Mouse (Mus musculus): Measurements from ENCODE around the gene Abhd17c.
A peak's percentile ranks its signal among the peaks of the same experiment; 100 is the strongest.
"Not testable (repeated sequence)": the region's sequence is repeated elsewhere in the genome, so short reads cannot be mapped to it uniquely, and the experiment has no call there.

Gene Abhd17c

DNA sequence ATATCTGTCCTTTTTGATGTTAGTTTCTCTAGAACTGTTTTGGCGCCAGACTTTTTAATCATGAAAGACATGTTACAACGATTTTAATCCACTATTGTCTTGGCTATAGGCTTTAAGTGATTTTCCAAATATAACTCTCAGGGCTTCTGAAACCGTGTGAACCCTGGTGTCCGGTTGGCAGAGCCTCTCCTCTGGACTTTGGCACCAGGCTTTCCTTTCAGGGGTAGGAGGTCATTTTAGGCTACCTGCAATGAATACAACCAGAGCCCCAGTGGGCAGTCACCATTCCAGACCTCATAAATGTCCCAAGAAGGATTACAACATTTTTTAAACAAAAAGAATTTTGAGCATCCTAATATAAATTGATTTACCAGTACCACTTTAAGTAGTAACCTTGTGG lies 1.1 kb upstream of the Abhd17c start:
- no peak for DNase-seq (ENCODE audit: low spot score)

GRCm38 (mm10) chr7:84152374-84152773 lies 681 bp upstream of the Abhd17c start:
- no peak for DNase-seq (ENCODE audit: low spot score)

GRCm38 (mm10) chr7:84151960-84152334 lies 254 bp upstream of the Abhd17c start:
- peak; percentile 87 for DNase-seq (ENCODE audit: low spot score)

- DNase-seq (ENCODE audit: low spot score), result no peak
Observed at GRCm38 (mm10) chr7:84150361-84151000, 1.2 kb downstream of the Abhd17c start.

GRCm38 (mm10) chr7:84149821-84150220 lies 1.9 kb downstream of the Abhd17c start:
- no peak for DNase-seq (ENCODE audit: low spot score)

DNA sequence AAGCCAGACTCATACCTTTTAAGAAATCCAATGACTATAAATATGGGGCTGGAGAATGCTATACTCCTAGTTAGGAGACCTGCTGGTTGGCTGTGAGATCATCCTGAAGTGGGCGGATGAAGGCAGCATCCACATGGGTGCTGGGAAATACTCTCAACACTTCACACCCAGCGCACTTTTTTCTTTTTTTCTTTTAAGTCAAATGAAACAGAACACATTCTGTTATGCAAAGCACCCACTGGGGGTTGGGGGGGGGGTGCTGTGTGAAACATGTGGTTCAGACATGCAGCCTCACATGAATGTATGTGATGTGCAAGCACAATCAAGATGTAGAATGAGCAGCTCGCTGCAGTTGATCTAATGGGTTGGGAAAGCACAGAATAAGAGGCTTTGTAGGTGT lies 2.8 kb downstream of the Abhd17c start:
- DNase-seq (ENCODE audit: low spot score), result no peak

DNA sequence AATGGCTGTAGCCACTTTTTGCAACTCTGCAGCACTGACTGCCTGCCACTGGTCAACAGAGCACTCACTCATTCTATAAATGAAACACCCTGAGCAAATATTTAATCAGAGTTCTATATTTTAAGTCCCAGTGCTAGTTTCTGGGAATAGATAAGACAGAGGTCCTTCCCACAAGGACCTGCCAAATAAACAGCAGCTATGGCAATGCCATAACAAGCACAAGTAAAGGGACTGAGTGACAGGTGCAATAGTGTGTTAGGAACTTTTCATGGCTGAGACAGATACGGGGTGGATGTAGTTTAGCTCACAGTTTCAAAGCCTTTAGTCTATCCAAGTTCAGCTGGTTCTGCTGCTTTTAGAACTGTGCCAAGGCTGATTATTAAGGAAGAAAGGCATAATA lies 3.9 kb downstream of the Abhd17c start:
- no peak for DNase-seq (ENCODE audit: low spot score)

- no peak for DNase-seq (ENCODE audit: low spot score)
Observed at GRCm38 (mm10) chr7:84145633-84146032, 6.1 kb downstream of the Abhd17c start.

GRCm38 (mm10) chr7:84142736-84143473 lies 8.8 kb downstream of the Abhd17c start:
- no peak for DNase-seq (ENCODE audit: low spot score)

DNA sequence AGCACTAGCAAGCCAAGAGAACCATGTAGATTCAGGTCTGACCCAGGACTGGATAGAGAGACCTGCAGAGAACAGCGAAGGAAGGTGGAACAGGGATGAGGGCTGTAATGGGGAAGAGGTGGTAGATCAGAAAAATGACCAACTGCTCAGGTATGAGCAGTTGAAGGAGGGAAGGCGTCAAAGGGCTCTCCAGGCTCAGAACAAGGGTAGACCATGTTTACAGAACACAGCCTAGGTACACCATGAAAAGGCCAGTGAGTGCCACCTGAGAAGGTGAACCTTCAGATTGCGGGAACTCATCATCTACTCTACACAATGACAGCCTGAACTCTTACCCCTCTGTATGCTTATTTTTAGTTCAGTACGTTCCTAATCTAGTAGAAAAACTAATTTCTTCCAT lies 9.5 kb downstream of the Abhd17c start:
- DNase-seq (ENCODE audit: low spot score), result no peak

DNA sequence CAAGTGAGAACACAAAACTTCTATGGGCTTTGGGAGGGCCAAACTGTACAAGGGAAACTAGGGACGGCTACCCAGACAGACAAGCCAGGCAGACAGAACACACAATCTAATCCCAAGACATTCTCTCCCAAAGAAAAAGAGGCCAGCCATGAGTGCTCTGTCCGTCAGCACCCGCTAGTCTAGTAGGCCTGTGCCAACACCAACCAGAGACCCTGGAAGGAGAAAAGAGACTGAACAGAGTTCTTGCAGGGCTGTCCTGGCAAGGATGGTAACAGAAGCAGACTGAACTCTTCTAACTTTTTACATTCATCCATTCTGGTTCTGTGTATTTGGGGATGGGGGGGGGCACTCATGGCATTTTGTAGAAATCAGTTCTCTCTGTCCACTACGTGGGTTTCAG lies 12.1 kb downstream of the Abhd17c start:
- DNase-seq (ENCODE audit: low spot score), result no peak

DNA sequence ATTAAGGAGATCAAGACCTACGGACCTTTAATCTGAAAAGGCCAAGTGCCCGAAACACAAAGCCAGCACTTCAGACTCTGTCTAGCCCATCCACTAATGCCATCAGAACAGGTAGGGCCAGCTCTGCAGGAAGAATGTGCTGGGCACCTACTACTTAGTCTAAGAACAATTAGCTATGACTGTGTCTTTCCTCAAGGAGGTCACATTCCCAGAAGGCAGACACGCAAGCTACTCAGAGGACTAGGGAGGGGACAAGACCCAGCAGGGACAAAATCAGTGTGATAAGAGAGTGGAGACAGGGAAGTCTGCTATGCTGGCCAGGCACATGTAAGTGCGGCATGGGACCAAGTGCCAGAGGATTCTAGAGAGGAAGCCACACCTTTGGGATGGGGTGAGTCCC lies 13.0 kb downstream of the Abhd17c start:
- no peak for DNase-seq (ENCODE audit: low spot score)

DNA sequence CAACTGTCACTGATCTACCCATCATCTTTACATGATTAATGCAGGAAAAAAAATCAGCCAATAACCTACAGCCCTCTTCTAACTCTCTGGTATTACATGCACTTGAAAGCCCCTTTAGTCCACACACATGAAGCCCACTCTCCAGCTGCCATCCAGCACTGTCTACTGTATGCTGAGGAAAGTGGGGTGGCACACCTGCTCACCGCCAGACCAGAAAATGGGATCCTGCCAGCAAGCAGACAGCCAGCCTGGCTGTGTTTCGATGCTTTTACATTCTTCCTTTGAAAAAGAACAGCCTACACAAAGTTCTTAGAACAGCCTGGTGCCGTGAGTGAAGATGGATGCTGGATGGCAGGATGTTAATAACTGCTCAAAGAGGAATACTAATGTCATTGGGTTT lies 13.9 kb downstream of the Abhd17c start:
- no peak for DNase-seq (ENCODE audit: low spot score)

DNA sequence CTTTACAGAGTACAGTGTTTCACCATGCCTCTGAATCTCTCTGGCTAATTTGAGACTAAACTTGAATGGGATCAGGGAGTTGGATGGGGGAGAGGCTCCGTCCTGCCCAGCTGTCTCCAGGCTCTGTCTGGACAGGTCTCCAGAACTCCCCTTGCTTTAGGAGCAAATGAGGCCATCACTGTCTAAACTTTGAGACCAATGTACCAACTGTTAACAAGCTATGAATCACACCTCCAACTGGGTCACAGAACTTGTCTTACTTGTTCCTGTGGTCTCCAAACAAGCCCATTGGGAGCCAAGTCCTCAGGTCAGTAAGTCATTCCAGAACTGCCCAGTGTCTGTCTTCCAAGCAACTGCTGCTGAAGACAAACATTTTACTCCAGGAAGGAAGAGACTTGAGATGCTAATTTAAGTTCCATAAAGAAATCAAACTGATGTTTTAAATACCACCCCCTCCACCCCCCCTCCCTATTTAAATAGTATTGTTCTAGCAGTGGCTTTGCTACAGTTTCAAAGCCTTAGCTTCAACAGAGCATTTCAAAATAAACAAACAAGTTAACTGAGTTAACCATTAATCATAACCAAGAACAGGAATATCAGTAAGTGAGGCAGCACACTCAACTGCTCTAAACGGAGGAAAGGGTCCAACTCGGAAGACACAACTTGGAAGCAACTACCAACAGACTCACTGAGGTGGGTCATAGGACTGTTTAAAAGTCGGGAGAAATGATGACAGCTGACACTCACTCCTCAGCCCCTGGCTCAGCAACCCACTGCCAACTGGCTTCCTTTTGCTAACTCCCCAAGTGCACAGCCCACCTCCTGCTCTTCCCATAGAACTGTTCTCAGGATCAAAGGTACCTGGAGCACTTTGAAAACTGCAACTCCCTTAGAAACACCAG lies 15.6 kb downstream of the Abhd17c start:
- no peak for DNase-seq (ENCODE audit: low spot score)

- no peak for DNase-seq (ENCODE audit: low spot score)
Observed at GRCm38 (mm10) chr7:84132704-84133103, 19.0 kb downstream of the Abhd17c start.

DNA sequence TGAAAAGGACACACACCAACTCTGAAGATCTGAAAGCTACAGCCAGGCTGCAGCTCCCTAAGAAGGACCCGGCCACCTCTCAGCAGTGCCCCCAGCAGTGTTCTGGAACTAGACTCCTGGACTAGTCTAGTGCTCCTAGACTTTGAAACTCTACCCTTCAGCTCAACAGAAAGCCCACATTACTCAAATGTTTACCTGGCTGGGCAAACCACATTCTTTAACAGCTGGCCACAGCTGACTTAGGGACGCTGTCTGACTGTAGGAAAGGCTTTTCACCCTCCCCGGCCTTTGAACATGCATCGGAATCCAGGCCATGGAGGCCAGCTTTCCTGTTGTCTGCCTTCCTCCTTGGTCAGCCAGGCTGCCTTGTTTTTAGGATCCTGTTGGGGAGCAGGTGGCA lies 20.0 kb downstream of the Abhd17c start:
- no peak for DNase-seq (ENCODE audit: low spot score)

DNA sequence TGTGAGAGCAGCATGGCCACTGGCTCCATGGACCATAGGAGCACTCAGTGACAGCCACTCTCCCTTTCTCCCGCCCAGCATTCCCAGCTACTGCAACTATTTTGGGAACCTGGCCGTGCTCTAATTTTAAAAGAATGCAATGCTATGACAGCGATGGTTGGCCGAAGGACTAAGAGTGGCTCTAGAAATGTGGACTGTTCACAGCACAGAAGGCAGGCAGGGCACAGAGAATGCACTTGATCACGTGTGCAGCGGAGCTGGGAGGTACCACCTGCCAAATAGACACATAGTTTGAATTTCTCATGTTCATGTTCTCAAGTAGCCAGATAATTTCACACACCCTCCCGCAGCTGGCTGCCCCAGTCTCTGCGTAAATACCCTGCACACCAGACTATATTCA lies 23.0 kb downstream of the Abhd17c start:
- no peak for DNase-seq (ENCODE audit: low spot score)

GRCm38 (mm10) chr7:84125730-84126129 lies 26.0 kb downstream of the Abhd17c start:
- DNase-seq (ENCODE audit: low spot score), result no peak

- DNase-seq (ENCODE audit: low spot score), result not testable (repeated sequence)
Observed at GRCm38 (mm10) chr7:84123651-84124050, 28.0 kb downstream of the Abhd17c start.

- DNase-seq (ENCODE audit: low spot score), result no peak
Observed at GRCm38 (mm10) chr7:84121778-84122177, 29.9 kb downstream of the Abhd17c start.

DNA sequence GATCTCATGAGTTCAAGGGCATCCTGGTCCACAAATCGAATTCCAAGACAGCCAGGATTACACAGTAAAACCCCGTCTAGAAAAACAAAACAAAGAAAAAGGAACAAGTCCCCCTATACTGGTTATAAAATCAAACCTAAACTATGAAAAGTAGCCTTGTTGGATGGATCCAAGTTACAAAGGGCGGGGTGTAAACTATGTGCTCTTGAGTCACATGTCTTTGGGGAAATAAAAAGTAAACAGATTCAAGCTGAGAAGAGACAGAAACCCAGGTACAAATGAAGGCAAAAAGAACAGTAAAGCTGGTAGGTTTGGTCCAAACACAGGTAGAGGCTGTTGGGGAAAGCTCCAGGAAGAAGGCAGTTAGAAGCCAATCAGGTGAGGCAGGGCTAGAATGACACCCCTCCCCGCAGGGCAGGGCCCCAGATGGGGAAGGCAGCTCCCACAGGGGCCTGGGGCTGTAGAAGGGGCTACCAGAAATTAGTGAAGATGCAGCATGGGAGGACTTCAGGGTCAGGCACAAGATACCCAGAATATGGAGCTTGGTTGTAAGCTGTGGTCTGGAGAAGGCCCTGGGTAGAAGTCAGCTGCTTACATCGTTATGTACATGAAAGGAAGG lies 31.4 kb downstream of the Abhd17c start:
- no peak for DNase-seq (ENCODE audit: low spot score)
